Comparison of ENCODE assay signal across 23 mouse cellular contexts in the genomic region with DNA sequence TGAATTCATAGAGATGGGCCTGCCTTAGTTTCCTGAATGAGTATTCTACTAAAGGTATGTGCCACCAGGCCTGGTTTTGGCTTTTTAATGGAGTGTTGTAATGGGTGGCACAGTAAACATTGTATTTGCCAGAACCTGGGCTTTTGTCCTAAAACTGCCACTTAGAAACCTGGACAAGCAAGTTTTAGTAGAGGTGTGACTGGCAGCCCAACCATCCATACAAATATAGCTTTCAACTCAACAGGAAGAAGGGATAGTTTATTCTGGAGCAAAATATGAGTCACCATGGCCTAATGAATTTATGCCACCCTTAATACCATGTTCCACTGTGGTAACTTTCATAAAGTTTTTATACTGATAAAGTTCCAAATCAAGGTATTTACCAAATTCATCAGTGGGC.
"Had no signal": no experiment of that assay in that cellular context is flagged by ENCODE, and none has a peak within 500 bp of the region (broad histone marks: within the 10 kb centered on the region; RNA-seq: fewer than 3 reads in every experiment).

No protein-coding gene starts in this region.

- H3K27ac ChIP-seq: hindbrain, postnatal 0 days; kidney, embryonic 15.5 days; limb, embryonic 12.5 days; limb, embryonic 15.5 days; liver, embryonic 13.5 days; lung, embryonic 15.5 days; midbrain, embryonic 10.5 days; neural tube, embryonic 12.5 days; neural tube, embryonic 15.5 days; stomach, embryonic 15.5 days had no signal

- H3K4me2 ChIP-seq: kidney, embryonic 15.5 days; limb, embryonic 12.5 days; limb, embryonic 15.5 days; liver, embryonic 13.5 days; lung, embryonic 15.5 days; neural tube, embryonic 12.5 days; neural tube, embryonic 15.5 days; stomach, embryonic 15.5 days had no signal

- DNase-seq: kidney, adult 11 months; kidney, adult 8-10 months; kidney, postnatal 10 days; kidney, postnatal 36 days; left cerebral cortex, postnatal 4 days; liver, embryonic 13.5 days; midbrain, embryonic 14.5 days; right cerebral cortex, adult 18-20 months; right cerebral cortex, postnatal 14 days; right cerebral cortex, postnatal 4 days; spleen, adult 18-20 months; thymus, postnatal 25 days had no signal

- H3K4me3 ChIP-seq: kidney, embryonic 15.5 days; limb, embryonic 12.5 days; limb, embryonic 15.5 days; liver, embryonic 13.5 days; lung, embryonic 15.5 days; midbrain, embryonic 10.5 days; neural tube, embryonic 12.5 days; neural tube, embryonic 15.5 days; stomach, embryonic 15.5 days had no signal

- H3K4me1 ChIP-seq: kidney, embryonic 15.5 days; limb, embryonic 12.5 days; limb, embryonic 15.5 days; lung, embryonic 15.5 days; midbrain, embryonic 10.5 days; stomach, embryonic 15.5 days had no signal

- H3K36me3 ChIP-seq: neural tube, embryonic 15.5 days; stomach, embryonic 15.5 days had no signal

- ATAC-seq: hindbrain, postnatal 0 days; inflammation-experienced regulatory T-cells, adult 6 months had no signal

- H3K9me3 ChIP-seq: kidney, embryonic 15.5 days; limb, embryonic 12.5 days; limb, embryonic 15.5 days; liver, embryonic 13.5 days; lung, embryonic 15.5 days; megakaryocyte, embryonic 14.5 days; midbrain, embryonic 10.5 days; neural tube, embryonic 12.5 days; neural tube, embryonic 15.5 days; stomach, embryonic 15.5 days had no signal

- H3K27me3 ChIP-seq: kidney, embryonic 15.5 days; limb, embryonic 12.5 days; limb, embryonic 15.5 days; liver, embryonic 13.5 days; lung, embryonic 15.5 days; megakaryocyte, embryonic 14.5 days; neural tube, embryonic 12.5 days; neural tube, embryonic 15.5 days; stomach, embryonic 15.5 days had no signal

- H3K9ac ChIP-seq: kidney, embryonic 15.5 days; limb, embryonic 12.5 days; limb, embryonic 15.5 days; liver, embryonic 13.5 days; lung, embryonic 15.5 days; neural tube, embryonic 12.5 days; neural tube, embryonic 15.5 days; stomach, embryonic 15.5 days had no signal
